Mouse (Mus musculus) testis, adult 2 months (tissue): ENCODE data around the gene Krtap17-1.

Source experiments
- CTCF ChIP-seq: fragments of 200-500 bp; IDR thresholded peaks from 2 replicates; pipeline ENCODE4 v1.5.1; 2012; ENCODE audit warnings: low read depth, mild to moderate bottlenecking, inconsistent platforms, low read length, moderate library complexity; ENCODE audit not compliant: control insufficient read depth, insufficient read depth, insufficient replicate concordance
- POLR2A ChIP-seq: fragments of 200-500 bp; IDR thresholded peaks from 2 replicates; pipeline ENCODE4 v1.6.1; 2012; ENCODE audit warnings: low read depth, mild to moderate bottlenecking, inconsistent platforms, low read length, moderate library complexity; ENCODE audit not compliant: control insufficient read depth

GRCm38 (mm10) chr11:100016112-100016511 lies 22.3 kb upstream of the Krtap17-1 start, which contains the start of gene Krt33a:
- TF ChIP-seq CTCF = no peak
- TF ChIP-seq POLR2A = no peak
